Mouse (Mus musculus) stomach, embryonic 16.5 days (tissue): ENCODE measurements around the gene Phactr2. TPM values are rescaled to one million over a fixed set of nuclear protein-coding genes. Genes with fewer than 3 reads are reported as not detected.
"Not testable (repeated sequence)": the region's sequence is repeated elsewhere in the genome, so short reads cannot be mapped to it uniquely, and the experiment has no call there.

Experiments
- ATAC-seq: fragments of 200-750 bp; cut with Nextera tagmentation; 2 replicates; pipeline ENCODE4 v1.8.0; 2017; ENCODE audit warnings: moderate number of reproducible peaks, moderate TSS enrichment; ENCODE audit not compliant: insufficient read depth, low FRiP score
- H3K27ac ChIP-seq: fragments of 300-500 bp; sonication (generic); 2 replicates; pipeline ENCODE4 v1.5.1; 2014; ENCODE audit warnings: low read length
- H3K27me3 ChIP-seq: fragments of 300-500 bp; sonication (generic); 2 replicates; pipeline ENCODE4 v1.6.1; 2014; ENCODE audit warnings: low read length, control low read depth, mixed read lengths; ENCODE audit not compliant: control insufficient read depth, insufficient read depth
- H3K36me3 ChIP-seq: fragments of 300-500 bp; sonication (generic); 2 replicates; pipeline ENCODE4 v1.6.1; 2014; ENCODE audit warnings: low read length; ENCODE audit not compliant: control insufficient read depth, insufficient read depth
- H3K4me1 ChIP-seq: fragments of 300-500 bp; sonication (generic); 2 replicates; pipeline ENCODE4 v1.6.1; 2014; ENCODE audit warnings: low read length, control low read depth, mixed read lengths; ENCODE audit not compliant: control insufficient read depth, insufficient read depth
- H3K4me2 ChIP-seq: fragments of 300-500 bp; sonication (generic); 2 replicates; pipeline ENCODE4 v1.6.1; 2014; ENCODE audit warnings: low read depth, low read length, mixed read lengths
- H3K4me3 ChIP-seq: fragments of 300-500 bp; sonication (generic); replicated peaks from 2 replicates; pipeline ENCODE4 v1.5.1; 2014; ENCODE audit warnings: mild to moderate bottlenecking, low read length
- H3K9ac ChIP-seq: fragments of 300-500 bp; sonication (generic); 2 replicates; pipeline ENCODE4 v1.6.1; 2014; ENCODE audit warnings: low read length
- H3K9me3 ChIP-seq: fragments of 300-500 bp; sonication (generic); replicated peaks from 2 replicates; pipeline ENCODE4 v1.6.1; 2016; ENCODE audit warnings: low read length, control low read depth; ENCODE audit not compliant: control insufficient read depth
- WGBS: fragments of 180-500 bp; shearing (Covaris S2); extraction: QIAGEN DNeasy Blood & Tissue Kit; methylation state at CpG from one replicate; pipeline ENCODE4 v1.1.7; 2014; 5-methylcytosine and 5-hydroxymethylcytosine counted together
- polyA plus RNA-seq: library from polyadenylated mRNA; unstranded; fragments of >200 nt; fragmentation: Nextera tagmentation; extraction: Ambion mirVana; gene quantifications from 2 replicates; pipeline ENCODE4 v1.2.1, GENCODE M21; 2015

Phactr2 gene
- polyA plus RNA-seq, 1 experiment from 2014 or later: 26.4 TPM

DNA sequence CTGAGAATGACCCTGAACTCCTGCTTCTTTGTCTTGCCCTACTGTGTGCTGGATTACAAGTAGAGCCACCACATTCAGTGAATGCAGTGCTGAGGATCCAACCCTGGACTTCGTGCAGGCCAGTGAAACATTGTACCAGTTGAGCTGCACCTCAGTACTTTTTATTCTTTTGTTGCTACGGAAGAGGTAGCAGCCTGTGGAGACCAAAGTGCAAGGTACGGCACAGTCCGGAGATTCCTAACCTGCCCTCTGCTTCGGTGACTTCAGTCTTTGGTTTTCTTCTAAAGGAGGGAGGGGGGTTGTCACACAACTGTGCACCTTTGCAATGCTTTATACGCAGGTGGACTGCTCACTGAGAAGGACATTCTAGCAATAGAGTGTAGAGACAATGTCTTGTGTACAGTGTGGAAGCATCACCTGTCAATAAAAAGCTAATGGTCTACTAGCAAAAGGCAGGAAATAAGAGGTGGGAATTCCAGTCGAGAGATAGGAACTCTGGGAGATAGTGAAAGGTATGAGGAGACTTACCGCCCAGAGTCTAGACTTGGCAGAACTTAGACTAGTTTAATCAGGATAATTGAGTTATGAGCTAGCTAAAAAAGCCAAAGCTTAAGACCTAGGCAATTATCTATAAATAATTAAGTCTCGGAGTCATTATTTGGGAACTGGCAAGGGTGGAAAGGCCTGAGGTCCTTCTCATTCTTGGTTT, 19.9 kb upstream of the Phactr2 start:
- ATAC-seq: no peak
- no peak overlapping the region for H3K27ac ChIP-seq
- no peaks in the 10 kb centered on the region for H3K4me1 ChIP-seq
- no peaks in the 10 kb centered on the region for H3K9me3 ChIP-seq
- H3K9ac ChIP-seq: no peak overlapping the region
- no peaks in the 10 kb centered on the region for H3K27me3 ChIP-seq
- WGBS: 83% methylated on average over 9 of the region's 9 CpGs
- H3K4me3 ChIP-seq: no peak overlapping the region
- no peak overlapping the region for H3K4me2 ChIP-seq
- H3K36me3 ChIP-seq: no peaks in the 10 kb centered on the region

DNA sequence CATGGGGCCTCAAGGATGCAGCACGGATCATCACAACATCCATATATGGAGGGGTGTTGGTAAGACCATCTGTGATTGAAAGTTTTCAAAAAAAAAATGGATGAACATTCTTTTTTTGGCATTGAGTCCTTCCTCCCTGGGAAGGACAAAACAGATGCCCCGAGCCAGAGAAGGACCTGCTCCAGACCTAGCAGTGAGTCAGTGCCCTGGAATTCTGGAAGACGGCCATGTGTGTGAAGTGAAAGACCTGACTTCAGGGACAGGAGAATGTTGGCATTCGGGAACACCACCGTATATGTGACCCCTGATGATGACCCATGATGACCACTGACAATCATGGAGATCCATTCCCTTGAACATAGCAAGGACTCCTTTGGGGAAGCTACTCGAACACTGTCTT, 15.5 kb upstream of the Phactr2 start:
- no peaks in the 10 kb centered on the region for H3K4me1 ChIP-seq
- H3K4me3 ChIP-seq: no peak overlapping the region
- no peaks in the 10 kb centered on the region for H3K27me3 ChIP-seq
- no peak for ATAC-seq
- H3K9ac ChIP-seq: no peak overlapping the region
- no peak overlapping the region for H3K4me2 ChIP-seq
- no peaks in the 10 kb centered on the region for H3K36me3 ChIP-seq
- WGBS: 68% methylated on average over 6 of the region's 6 CpGs
- H3K27ac ChIP-seq: no peak overlapping the region
- no peaks in the 10 kb centered on the region for H3K9me3 ChIP-seq

DNA sequence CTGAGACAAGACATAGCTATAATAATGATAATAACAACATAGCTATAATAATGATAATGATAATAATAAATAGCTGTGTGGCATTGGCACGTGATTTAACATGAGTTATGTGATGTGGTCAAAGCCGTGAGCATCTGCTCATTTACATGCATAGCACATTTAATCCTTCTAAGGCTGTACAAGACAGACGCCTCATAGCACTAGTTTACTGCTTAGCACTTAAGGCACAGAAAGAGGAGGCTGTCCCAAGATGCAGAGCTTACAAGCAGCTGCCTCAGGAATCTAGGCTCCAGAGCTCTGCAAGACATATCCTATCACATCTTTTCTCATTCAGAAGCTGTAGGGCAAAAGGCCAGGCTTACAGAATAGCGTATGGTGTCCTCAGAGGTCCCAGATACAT, 11.7 kb upstream of the Phactr2 start:
- Histone ChIP-seq H3K36me3 (no peaks in the 10 kb centered on the region), H3K9ac (no peak overlapping the region), H3K4me3 (no peak overlapping the region), H3K27ac (no peak overlapping the region), H3K4me2 (no peak overlapping the region), H3K27me3 (no peaks in the 10 kb centered on the region), H3K9me3 (no peaks in the 10 kb centered on the region), H3K4me1 (no peaks in the 10 kb centered on the region)
- ATAC-seq: no peak
- 66% methylated on average over 4 of the region's 4 CpGs for WGBS

DNA sequence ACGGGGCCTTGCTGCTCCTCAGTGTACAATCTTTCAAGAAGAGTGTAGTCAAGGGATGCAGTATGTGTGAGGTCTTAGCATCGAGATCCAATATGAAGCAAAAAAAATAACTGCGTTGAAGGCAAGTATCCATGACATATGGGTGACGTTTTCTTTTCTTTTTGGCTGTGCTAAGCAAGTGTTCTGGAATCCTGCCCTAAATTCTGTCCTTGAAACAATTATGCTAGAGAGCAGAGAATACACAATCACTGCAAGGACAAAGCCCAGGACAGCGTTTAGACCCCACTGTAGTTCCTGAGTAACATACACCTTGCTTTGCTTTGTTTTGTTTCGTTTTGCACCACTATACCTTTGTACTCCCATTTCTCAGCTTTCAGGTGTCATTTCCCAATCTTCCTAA, 5.1 kb upstream of the Phactr2 start:
- Histone ChIP-seq H3K4me2 (no peak overlapping the region), H3K27ac (no peak overlapping the region), H3K9me3 (no peaks in the 10 kb centered on the region), H3K4me1 (0 out of 2 replicates have a peak, but pooled peaks cover 6% of the 10 kb centered on the region), H3K9ac (no peak overlapping the region), H3K36me3 (no peaks in the 10 kb centered on the region), H3K4me3 (no peak overlapping the region), H3K27me3 (no peaks in the 10 kb centered on the region)
- no peak for ATAC-seq
- 72% methylated on average over 6 of the region's 6 CpGs for WGBS

DNA sequence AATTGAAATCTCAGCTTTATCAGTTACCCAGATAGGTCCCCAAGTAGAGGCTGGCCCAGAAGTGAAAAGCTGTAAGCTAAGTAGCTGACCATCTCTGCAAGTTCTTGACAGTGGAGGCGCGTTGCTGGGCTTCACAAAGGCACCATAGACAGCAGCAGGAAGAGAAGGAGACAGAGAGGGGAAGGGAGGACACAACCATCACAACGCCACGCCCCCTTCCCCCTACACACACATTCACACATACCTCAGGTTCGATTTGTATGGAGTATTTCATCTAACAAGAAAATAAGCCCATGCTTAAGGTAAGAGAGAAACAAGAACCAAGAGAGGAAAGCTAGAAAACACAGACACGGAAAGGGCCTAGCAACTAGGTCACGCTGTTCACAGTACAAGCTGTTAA, 909 bp upstream of the Phactr2 start:
- no peaks in the 10 kb centered on the region for H3K36me3 ChIP-seq
- ATAC-seq: no peak
- WGBS: 32% methylated on average over 7 of the region's 7 CpGs
- H3K9ac ChIP-seq: 0 out of 2 replicates have a peak overlapping the region, but pooled peaks have one; percentile 83
- H3K27ac ChIP-seq: no peak overlapping the region
- no peaks in the 10 kb centered on the region; the same call in 1 of the 2 replicates for H3K27me3 ChIP-seq
- 0 out of 2 replicates have a peak, but pooled peaks cover 6% of the 10 kb centered on the region for H3K4me1 ChIP-seq
- no peak overlapping the region for H3K4me3 ChIP-seq
- H3K4me2 ChIP-seq: peak overlapping the region; percentile 98
- no peaks in the 10 kb centered on the region for H3K9me3 ChIP-seq

DNA sequence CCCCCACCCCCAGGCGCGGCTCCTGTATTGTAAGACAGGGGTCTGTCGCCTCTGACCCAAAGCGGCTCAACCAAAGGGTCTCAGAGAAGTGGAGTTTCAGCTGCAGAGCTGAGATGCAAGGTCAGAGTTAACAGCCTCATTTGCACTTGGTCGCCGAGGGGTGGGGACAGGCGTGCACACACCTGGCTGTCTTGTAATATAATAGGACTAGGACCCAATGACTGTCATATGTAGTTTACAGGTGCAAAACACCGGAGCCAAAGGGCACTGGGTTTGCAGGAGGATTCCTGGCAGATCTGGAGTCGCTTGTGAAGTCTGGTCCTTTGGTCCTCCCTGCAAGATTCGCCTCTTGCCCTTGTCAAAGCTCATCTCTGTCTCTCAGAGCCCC, 350 bp upstream of the Phactr2 start:
- 7% methylated on average over 10 of the region's 10 CpGs for WGBS
- 0 out of 2 replicates have a peak, but pooled peaks cover 6% of the 10 kb centered on the region for H3K4me1 ChIP-seq
- 0 out of 2 replicates have a peak overlapping the region, but pooled peaks have one; percentile 35 for H3K27ac ChIP-seq
- peak overlapping the region; percentile 65 for H3K4me3 ChIP-seq
- H3K27me3 ChIP-seq: no peaks in the 10 kb centered on the region; the same call in 1 of the 2 replicates
- H3K9me3 ChIP-seq: no peaks in the 10 kb centered on the region
- H3K36me3 ChIP-seq: no peaks in the 10 kb centered on the region
- H3K9ac ChIP-seq: peak overlapping the region; percentile 83
- peak; percentile 42; the same call in 1 of the 2 replicates for ATAC-seq
- H3K4me2 ChIP-seq: peak overlapping the region; percentile 98

DNA sequence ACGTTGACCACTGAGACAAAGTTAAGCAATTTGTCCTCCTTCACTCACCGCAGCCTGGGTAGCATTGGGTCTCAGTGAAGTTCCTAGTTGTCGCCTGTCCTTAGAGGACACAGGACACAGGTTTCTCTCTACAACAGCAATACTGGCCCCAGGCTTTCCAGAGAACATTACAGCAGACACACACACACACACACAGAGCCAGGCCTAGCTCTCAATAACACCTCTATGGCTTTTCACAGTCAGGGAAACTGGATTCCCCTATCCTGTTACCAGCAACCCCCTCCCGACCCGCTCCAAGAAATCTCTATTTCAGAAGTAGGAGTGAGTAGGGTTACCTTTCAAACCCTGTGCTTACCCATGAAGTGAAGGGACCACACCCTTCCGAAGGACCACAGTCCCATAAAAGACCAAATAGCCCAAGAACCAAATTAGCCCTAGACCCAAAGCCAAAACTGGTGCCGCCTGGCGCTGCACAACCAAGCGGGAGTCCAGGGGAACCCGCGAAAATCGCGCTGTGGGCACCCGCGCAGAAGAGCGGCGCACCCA, 852 bp downstream of the Phactr2 start:
- Histone ChIP-seq H3K4me1 (0 out of 2 replicates have a peak, but pooled peaks cover 6% of the 10 kb centered on the region), H3K9ac (peak overlapping the region; percentile 83), H3K4me3 (peak overlapping the region; percentile 65), H3K9me3 (no peaks in the 10 kb centered on the region), H3K27ac (no peak overlapping the region), H3K36me3 (no peaks in the 10 kb centered on the region), H3K27me3 (no peaks in the 10 kb centered on the region; the same call in 1 of the 2 replicates), H3K4me2 (peak overlapping the region; percentile 98)
- ATAC-seq: no peak
- WGBS: 13% methylated on average over 17 of the region's 17 CpGs

DNA sequence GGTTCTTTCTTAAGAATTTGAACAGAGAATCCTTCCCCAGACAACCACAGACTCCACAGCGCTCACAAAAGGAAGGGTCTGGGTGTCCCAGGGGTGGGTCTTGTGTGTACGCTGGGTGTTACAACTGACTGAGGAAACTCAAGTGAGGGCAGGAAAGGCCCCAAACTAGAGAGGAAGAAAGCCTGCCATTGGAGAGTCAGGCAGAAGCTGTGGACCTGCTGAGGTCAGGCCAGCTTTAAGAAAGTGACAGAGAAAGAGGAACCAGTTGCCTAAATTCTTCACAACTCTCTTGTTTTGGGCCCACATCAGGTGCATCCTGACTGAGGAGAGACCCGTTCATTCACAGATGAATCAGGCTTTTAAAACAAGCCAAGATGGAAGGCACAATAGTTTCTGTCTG, 4.0 kb downstream of the Phactr2 start:
- no peak for ATAC-seq

DNA sequence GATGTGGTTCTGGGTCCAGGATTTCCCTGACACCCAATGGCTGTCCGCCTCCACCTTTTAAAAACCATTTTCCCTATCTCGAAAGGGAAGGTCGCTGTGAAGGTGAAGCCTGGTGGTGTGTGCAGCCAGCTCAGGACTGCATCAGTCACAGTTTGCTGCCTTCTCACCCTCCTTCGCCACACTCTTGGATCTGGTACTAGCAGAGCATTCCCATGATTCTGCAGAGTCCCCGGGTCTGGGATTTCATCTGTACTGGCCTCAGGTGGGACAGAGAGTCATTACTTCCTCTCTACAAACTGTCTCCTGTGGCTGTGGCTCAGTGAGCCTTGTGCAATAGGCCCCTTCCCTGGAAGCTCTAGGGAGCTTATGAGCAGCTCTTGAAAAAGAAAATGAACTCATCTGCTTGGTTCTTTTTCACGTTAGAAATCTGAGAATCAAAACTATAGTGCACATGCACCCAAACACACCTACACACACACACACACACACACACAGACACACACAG, 6.1 kb downstream of the Phactr2 start:
- not testable (repeated sequence) for H3K4me2 ChIP-seq, H3K4me3 ChIP-seq, H3K9me3 ChIP-seq, H3K9ac ChIP-seq, ATAC-seq, H3K36me3 ChIP-seq, H3K27me3 ChIP-seq, H3K4me1 ChIP-seq
- 79% methylated on average over 6 of the region's 6 CpGs for WGBS
- 0 out of 2 replicates have a peak overlapping the region, but pooled peaks have one; percentile 75 for H3K27ac ChIP-seq

More for the DNA sequence above, 4.0 kb downstream of the Phactr2 start:
- Histone ChIP-seq H3K9ac (no peak overlapping the region), H3K4me3 (no peak overlapping the region), H3K4me1 (0 out of 2 replicates have a peak, but pooled peaks cover 8% of the 10 kb centered on the region), H3K4me2 (no peak overlapping the region), H3K9me3 (no peaks in the 10 kb centered on the region), H3K27me3 (no peaks in the 10 kb centered on the region; the same call in 1 of the 2 replicates), H3K27ac (no peak overlapping the region), H3K36me3 (no peaks in the 10 kb centered on the region)
- 83% methylated on average over 3 of the region's 3 CpGs for WGBS
